Mouse (Mus musculus) liver, embryonic 16.5 days (tissue): Measurements from ENCODE around the gene Aknad1. TPM values are rescaled to one million over a fixed set of nuclear protein-coding genes. Genes with fewer than 3 reads are reported as not detected.
A peak's percentile ranks its signal among the peaks of the same experiment; 100 is the strongest.

Source experiments
- ATAC-seq: fragments of 200-750 bp; cut with Nextera tagmentation; 2 replicates; pipeline ENCODE4 v1.8.0; 2017; ENCODE audit warnings: low read depth, mild to moderate bottlenecking, moderate number of reproducible peaks, moderate library complexity
- H3K27ac ChIP-seq: fragments of 300-500 bp; sonication (generic); 2 replicates; pipeline ENCODE4 v1.5.1; 2014; ENCODE audit warnings: mild to moderate bottlenecking, low read length
- H3K27me3 ChIP-seq: fragments of 300-500 bp; sonication (generic); 2 replicates; pipeline ENCODE4 v1.6.1; 2014; ENCODE audit warnings: low read depth, low read length, mixed read lengths; ENCODE audit not compliant: control insufficient read depth, insufficient read depth
- H3K36me3 ChIP-seq: fragments of 300-500 bp; sonication (generic); 2 replicates; pipeline ENCODE4 v1.6.1; 2014; ENCODE audit warnings: mild to moderate bottlenecking; ENCODE audit not compliant: control insufficient read depth, insufficient read depth
- H3K4me1 ChIP-seq: fragments of 300-500 bp; sonication (generic); 2 replicates; pipeline ENCODE4 v1.6.1; 2014; ENCODE audit warnings: low read depth, low read length, mixed read lengths; ENCODE audit not compliant: control insufficient read depth
- H3K4me2 ChIP-seq: fragments of 300-500 bp; sonication (generic); 2 replicates; pipeline ENCODE4 v1.6.1; 2014; ENCODE audit warnings: low read depth, low read length, mixed read lengths
- H3K4me3 ChIP-seq: fragments of 300-500 bp; sonication (generic); 2 replicates; pipeline ENCODE4 v1.5.1; 2014; ENCODE audit warnings: low read depth, mild to moderate bottlenecking, low read length
- H3K9ac ChIP-seq: fragments of 300-500 bp; sonication (generic); 2 replicates; pipeline ENCODE4 v1.6.1; 2014; ENCODE audit warnings: low read depth, low read length
- H3K9me3 ChIP-seq: fragments of 300-500 bp; sonication (generic); replicated peaks from 2 replicates; pipeline ENCODE4 v1.6.1; 2016; ENCODE audit warnings: low read length; ENCODE audit not compliant: control insufficient read depth
- WGBS: fragments of 180-500 bp; shearing (Covaris S2); extraction: QIAGEN DNeasy Blood & Tissue Kit; methylation state at CpG from one replicate; pipeline ENCODE4 v1.1.7; 2014; ENCODE audit not compliant: insufficient replicate concordance; 5-methylcytosine and 5-hydroxymethylcytosine counted together
- polyA plus RNA-seq: library from polyadenylated mRNA; unstranded; fragments of >200 nt; fragmentation: Nextera tagmentation; extraction: Ambion mirVana; gene quantifications from 2 replicates; pipeline ENCODE4 v1.2.1, GENCODE M21; 2015

Aknad1 gene
- polyA plus RNA-seq, 1 experiment from 2014 or later = 0.51 TPM

DNA sequence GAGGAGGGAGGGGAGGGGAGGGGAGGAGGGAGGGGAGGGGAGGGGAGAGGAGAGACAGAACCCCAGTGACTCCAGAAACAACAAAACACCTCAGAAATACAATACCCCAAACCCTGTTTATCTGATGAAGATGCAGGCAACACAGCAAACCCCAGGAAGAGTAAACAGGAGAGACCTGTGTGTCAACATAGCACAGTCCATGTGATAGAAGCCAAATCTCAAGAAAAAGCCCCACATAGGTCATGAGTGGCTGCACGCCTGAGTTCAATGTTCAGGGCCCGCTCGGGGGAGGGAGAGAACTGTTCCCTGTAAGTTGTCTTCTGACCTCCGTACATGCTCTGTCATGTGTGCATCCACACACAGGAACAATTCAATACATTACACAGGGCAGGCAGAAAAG lies 56.9 kb downstream of the Aknad1 start:
- no peak overlapping the region for H3K27ac ChIP-seq
- no peak overlapping the region for H3K4me3 ChIP-seq
- H3K4me1 ChIP-seq = no peaks in the 10 kb centered on the region
- peaks cover 22% of the 10 kb centered on the region for H3K36me3 ChIP-seq
- H3K27me3 ChIP-seq = no peaks in the 10 kb centered on the region
- WGBS = 71% methylated on average over 4 of the region's 4 CpGs
- ATAC-seq = no peak
- H3K9me3 ChIP-seq = no peaks in the 10 kb centered on the region
- no peak overlapping the region for H3K4me2 ChIP-seq
- no peak overlapping the region for H3K9ac ChIP-seq

DNA sequence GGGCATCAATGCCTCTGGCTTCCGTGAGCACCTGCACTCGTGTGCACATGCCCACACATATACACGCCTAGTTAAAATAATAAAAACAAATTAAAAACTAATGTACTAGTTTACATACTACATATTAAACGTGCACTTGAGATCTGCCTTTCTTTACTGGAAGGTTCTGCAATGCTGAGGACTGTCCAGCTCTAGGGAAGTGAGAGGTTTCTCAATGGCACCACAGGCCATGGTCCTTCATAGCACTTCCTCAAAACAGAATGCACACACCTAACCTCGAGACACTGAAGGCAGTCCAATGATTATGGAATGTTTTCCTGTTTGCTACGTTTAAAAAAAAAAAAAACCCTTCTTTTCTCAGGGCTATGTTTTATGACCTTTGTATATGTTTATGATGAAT lies 58.3 kb downstream of the Aknad1 start:
- no peak overlapping the region for H3K27ac ChIP-seq
- WGBS = 63% methylated on average over 6 of the region's 6 CpGs
- H3K4me2 ChIP-seq = no peak overlapping the region
- H3K4me1 ChIP-seq = no peaks in the 10 kb centered on the region
- H3K9ac ChIP-seq = no peak overlapping the region
- ATAC-seq = no peak
- no peaks in the 10 kb centered on the region for H3K9me3 ChIP-seq
- no peak overlapping the region for H3K4me3 ChIP-seq
- peaks cover 24% of the 10 kb centered on the region for H3K36me3 ChIP-seq
- no peaks in the 10 kb centered on the region for H3K27me3 ChIP-seq

DNA sequence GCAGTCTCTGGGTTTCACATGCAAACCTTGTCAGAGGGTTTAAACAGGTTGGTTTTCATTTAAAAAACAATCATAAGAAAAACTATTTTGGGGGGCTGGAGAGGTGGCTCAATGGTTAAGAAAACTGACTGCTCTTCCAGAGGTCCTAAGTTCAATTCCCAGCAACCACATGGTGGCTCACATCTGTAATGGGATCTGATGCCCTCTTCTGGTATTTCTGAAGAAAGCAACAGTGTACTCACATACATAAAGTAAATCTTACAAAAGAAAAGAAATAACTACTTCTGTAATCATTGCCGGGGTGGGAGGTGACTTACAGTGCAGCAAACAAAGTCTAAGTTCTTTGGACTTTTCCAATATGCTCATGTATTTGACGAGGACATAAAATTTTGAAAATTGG lies 58.9 kb downstream of the Aknad1 start:
- Histone ChIP-seq H3K4me1 (no peaks in the 10 kb centered on the region), H3K9ac (no peak overlapping the region), H3K9me3 (no peaks in the 10 kb centered on the region), H3K27me3 (no peaks in the 10 kb centered on the region), H3K36me3 (peaks cover 28% of the 10 kb centered on the region), H3K4me2 (no peak overlapping the region), H3K4me3 (no peak overlapping the region), H3K27ac (no peak overlapping the region)
- no peak for ATAC-seq
- WGBS = 67% methylated on average over 2 of the region's 2 CpGs

GRCm38 (mm10) chr3:108805622-108806021 lies 66.2 kb downstream of the Aknad1 start:
- no peak overlapping the region for H3K4me3 ChIP-seq
- WGBS = 71% methylated on average over 5 of the region's 5 CpGs
- ATAC-seq = no peak

GRCm38 (mm10) chr3:108810747-108811263 lies 71.3 kb downstream of the Aknad1 start:
- Histone ChIP-seq H3K4me1 (no peaks in the 10 kb centered on the region), H3K27me3 (no peaks in the 10 kb centered on the region), H3K27ac (no peak overlapping the region), H3K4me3 (no peak overlapping the region), H3K4me2 (no peak overlapping the region), H3K36me3 (0 out of 2 replicates have a peak, but pooled peaks cover 3% of the 10 kb centered on the region), H3K9ac (no peak overlapping the region), H3K9me3 (no peaks in the 10 kb centered on the region)
- no peak for ATAC-seq
- WGBS = 78% methylated on average over 4 of the region's 4 CpGs

More at GRCm38 (mm10) chr3:108805622-108806021, 66.2 kb downstream of the Aknad1 start:
- Histone ChIP-seq H3K4me1 (no peaks in the 10 kb centered on the region), H3K4me2 (no peak overlapping the region), H3K9me3 (no peaks in the 10 kb centered on the region), H3K36me3 (peaks cover 16% of the 10 kb centered on the region), H3K27me3 (no peaks in the 10 kb centered on the region), H3K27ac (no peak overlapping the region), H3K9ac (no peak overlapping the region)

DNA sequence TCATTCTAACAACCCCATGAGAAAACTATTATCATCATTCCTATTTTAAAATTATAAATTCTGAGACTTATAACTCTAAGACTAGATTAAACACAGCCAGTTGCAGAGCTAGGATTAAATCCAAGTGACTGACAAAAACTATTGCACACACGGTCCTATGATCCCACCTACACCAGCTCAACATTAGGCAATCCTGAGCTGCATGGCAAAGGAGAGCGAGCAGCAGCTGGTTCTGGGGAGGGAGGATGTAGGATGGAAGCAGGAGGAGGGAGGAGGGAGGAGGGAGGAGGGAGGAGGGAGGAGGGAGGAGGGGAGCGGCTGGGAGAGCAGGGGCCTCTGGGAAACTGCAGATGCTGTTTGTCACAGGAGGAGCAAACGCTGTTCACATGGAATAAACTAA lies 76.2 kb downstream of the Aknad1 start:
- WGBS = 79% methylated on average over 4 of the region's 4 CpGs
- no peak overlapping the region for H3K9ac ChIP-seq

DNA sequence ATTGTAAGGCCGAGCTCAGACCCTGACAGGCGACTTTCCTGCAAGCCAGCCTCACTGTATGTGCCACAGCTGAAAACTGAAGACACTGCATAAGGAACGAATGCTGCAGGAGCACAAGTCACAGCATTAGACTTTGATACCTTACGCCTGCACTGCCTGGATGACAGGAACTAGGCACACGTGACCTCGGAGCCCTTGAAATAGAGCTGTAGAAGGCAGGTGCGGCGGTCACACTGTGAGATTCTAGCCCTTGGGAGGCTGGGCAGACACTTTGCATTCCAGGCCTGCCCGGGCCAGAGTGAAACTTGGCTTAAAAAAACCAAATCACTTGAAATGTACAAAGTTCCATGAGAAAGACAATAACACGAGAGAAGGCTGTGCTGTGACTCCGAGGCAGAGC lies 91.0 kb downstream of the Aknad1 start:
- H3K9ac ChIP-seq = no peak overlapping the region
- peak; percentile 55; the same call in 1 of the 2 replicates for ATAC-seq
- no peaks in the 10 kb centered on the region; the same call in none of the 2 replicates for H3K4me1 ChIP-seq
- 67% methylated on average over 11 of the region's 11 CpGs for WGBS
- H3K9me3 ChIP-seq = no peaks in the 10 kb centered on the region
- no peaks in the 10 kb centered on the region for H3K27me3 ChIP-seq
- peaks cover 5% of the 10 kb centered on the region; the same call in 1 of the 2 replicates for H3K36me3 ChIP-seq
- H3K4me2 ChIP-seq = no peak overlapping the region
- no peak overlapping the region for H3K4me3 ChIP-seq
- H3K27ac ChIP-seq = no peak overlapping the region

More for the DNA sequence above, 76.2 kb downstream of the Aknad1 start:
- Histone ChIP-seq H3K9me3 (no peaks in the 10 kb centered on the region), H3K4me3 (no peak overlapping the region), H3K4me1 (no peaks in the 10 kb centered on the region), H3K27ac (no peak overlapping the region), H3K36me3 (0 out of 2 replicates have a peak, but pooled peaks cover 6% of the 10 kb centered on the region), H3K4me2 (no peak overlapping the region), H3K27me3 (no peaks in the 10 kb centered on the region)
- no peak for ATAC-seq

DNA sequence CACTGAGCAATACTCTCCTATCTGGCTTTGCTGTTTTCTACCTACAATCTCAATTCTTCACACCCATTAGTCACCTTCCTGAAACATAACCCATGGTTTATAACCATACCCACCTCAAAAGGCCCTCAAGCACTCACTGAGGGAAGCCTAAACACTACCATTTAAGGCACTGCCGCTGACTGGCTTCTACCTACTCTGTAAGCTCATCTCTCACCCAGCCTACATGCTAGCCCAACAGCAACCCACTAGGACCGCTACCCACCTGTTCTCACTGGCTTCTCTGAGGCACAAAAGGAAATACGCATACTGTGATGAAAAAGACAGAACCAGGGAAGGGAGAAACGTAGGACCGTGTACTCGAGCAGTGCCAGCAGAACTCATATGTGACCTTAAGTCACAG lies 92.3 kb downstream of the Aknad1 start:
- 88% methylated on average over 6 of the region's 6 CpGs for WGBS
- Histone ChIP-seq H3K27ac (no peak overlapping the region), H3K4me3 (no peak overlapping the region), H3K27me3 (no peaks in the 10 kb centered on the region), H3K4me1 (no peaks in the 10 kb centered on the region; the same call in none of the 2 replicates), H3K4me2 (no peak overlapping the region), H3K36me3 (peaks cover 3% of the 10 kb centered on the region; the same call in 1 of the 2 replicates), H3K9ac (no peak overlapping the region), H3K9me3 (no peaks in the 10 kb centered on the region)
- ATAC-seq = no peak
